Mouse (Mus musculus) adrenal gland, postnatal 4 days (tissue): ENCODE measurements around the gene Ephb1. TPM values are rescaled to one million over a fixed set of nuclear protein-coding genes. Genes with fewer than 3 reads are reported as not detected.

Experiments
- DNase-seq, 2 experiments: peaks; one replicate each; pipeline ENCODE4 v3.0.0; 2021 to 2022; ENCODE audit warnings: low spot score in 2 of 2, mixed read lengths in 2 of 2
- total RNA-seq, 2 experiments: library from RNA; stranded (reverse); gene quantifications; 2 replicates each; pipeline ENCODE4 v1.2.3; 2021

The Ephb1 gene
- total RNA-seq, 2 experiments from 2014 or later = 4.5 to 5.7 TPM

DNA sequence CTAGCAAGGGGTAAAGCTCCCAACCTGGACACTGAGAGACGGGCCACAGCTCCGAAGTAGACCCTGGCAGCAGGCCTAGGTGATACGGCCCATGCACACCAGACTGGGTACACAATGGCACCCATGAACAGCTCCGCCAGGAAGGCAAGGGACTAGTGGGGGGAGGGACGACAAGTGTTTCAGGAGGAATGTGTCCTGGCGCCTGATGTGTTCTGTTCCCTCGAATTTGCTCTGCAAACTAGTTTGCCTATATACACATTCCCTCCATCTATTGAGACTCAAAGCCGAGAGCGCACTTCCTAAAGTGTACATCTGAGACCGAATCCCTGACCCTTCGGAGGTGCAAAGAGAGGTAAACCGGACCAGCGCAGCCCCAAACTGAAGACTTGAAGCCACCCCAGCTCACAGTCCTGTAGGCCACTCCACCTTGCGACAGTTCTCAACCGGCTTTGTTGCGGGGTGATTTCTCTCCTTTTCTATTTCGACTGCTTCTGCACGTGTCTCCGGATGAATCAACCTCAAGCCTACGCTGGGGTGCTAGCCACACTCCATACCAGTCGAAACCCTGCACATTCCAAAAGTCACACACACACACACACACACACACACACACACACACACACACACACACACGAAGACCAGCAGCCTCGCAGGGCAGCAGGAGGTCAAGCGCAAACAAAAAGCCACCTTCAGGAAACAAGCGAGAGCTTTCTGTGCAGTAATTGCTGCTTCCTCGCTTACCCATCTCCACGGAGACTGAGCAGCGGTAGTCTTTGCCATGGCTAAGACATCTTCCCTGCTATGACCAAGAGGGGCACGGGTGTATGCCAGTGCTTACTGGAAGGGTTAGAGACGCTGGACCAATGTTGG, 2.1 kb downstream of the Ephb1 start:
- DNase-seq = no peak

DNA sequence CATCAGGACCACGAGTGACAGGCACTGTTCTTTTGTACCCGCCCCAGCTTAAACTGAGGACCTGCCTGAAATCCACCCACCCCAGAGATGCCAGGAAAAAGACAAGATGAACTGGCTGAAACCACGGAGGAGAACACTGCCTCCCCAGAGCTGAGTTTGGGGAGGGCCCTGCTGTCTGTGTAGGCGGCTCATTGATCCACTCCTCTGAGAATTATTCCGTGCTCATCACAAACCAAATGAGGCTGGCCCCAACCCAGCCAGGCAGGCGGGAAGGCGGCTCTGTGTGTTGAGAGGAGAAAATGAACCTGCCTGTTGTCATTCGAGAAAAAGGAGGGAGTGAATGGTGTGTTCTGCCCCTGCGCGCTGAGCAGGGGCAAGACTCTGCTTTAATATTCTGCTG, 2.8 kb downstream of the Ephb1 start:
- no peak for DNase-seq

DNA sequence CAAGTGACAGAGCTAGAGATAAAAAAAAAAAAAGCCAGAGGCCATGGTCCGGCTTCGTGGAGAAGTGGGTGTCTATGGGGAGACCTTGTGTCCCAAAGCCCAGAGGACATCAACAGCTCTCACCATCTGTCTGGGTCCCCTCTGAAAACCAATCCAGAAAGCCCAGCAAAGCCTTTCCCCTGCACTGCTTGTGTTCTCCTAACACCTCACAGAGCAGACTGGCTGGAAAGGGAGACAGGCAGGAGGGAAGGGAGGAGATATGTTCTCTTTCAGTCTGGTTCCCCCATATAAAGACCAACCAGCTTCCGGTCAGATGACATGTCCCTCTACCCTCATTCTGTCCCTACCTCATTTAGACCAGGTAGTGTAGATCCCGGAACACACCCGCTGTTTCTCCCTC, 3.3 kb downstream of the Ephb1 start:
- DNase-seq = no peak

DNA sequence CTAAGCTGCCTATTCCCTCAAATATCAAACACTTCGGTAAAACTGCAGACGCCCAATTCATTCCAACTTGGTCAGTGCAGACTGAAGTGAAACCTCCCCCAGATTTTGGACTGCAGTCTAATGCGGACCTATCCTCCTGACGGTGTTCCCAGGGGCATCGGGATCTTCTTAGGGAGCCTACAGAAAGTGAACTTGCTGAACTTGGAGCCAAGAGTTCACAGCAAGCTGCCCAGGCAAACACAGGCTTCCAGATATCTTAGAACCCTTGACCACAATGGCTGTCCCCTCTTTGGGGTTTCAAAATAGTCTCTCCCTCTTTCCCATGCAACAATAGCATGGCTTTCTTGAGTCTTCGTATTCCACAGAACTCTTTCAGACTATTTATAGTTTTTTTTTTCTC, 3.8 kb downstream of the Ephb1 start:
- no peak for DNase-seq

DNA sequence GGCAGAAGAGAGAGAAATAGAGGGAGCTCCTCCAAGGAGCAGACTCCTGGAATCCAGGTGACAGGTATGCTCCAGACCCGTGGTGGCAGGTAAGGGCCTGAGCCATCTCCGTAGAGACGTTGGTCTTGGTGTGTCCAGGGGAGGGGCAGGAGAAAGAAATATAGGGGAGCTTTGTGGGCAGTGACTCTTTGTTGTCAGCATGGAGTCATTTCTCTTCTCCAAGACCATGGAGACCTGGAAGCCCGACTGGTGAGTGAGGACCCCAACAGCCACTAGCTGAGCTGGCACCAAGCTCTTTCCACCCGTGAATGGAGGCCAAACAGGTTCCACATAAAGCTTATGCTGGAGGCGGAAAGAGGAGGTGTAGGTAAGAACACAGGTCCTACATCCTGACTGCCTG, 4.4 kb downstream of the Ephb1 start:
- DNase-seq = no peak

- DNase-seq = no peak
Measured at GRCm38 (mm10) chr9:102346801-102347200, 7.7 kb downstream of the Ephb1 start.

GRCm38 (mm10) chr9:102345474-102345873, 9.0 kb downstream of the Ephb1 start:
- DNase-seq = no peak

- no peak for DNase-seq
Measured at GRCm38 (mm10) chr9:102345047-102345446, 9.4 kb downstream of the Ephb1 start.

GRCm38 (mm10) chr9:102344086-102344930, 10.2 kb downstream of the Ephb1 start:
- DNase-seq = no peak

GRCm38 (mm10) chr9:102343061-102343460, 11.4 kb downstream of the Ephb1 start:
- no peak for DNase-seq

- no peak for DNase-seq
Measured at GRCm38 (mm10) chr9:102342026-102342425, 12.5 kb downstream of the Ephb1 start.

GRCm38 (mm10) chr9:102340768-102341167, 13.7 kb downstream of the Ephb1 start:
- DNase-seq = no peak

- DNase-seq = no peak
Measured at GRCm38 (mm10) chr9:102335571-102336282, 18.8 kb downstream of the Ephb1 start.

GRCm38 (mm10) chr9:102330266-102331060, 24.0 kb downstream of the Ephb1 start:
- DNase-seq = no peak

GRCm38 (mm10) chr9:102327625-102328150, 26.8 kb downstream of the Ephb1 start:
- no peak for DNase-seq

DNA sequence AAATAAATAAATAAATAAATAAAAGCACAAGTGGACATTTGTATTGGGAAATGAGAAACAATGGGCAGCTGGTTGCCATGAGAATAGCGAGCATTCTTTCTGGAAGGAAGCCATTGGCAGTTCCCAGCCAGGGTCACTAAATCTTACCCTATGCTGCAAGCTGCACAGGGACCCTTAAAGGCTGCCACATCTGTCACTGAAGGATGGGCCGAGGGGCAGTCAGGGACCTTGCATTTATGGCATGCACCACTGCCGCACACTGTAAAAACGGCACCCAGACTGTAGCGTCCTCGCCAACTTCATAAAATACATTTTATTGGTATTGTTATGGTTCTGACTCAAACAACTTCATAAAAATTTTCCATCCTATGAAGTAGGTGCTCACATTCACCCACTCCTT, 39.1 kb downstream of the Ephb1 start:
- DNase-seq = no peak

GRCm38 (mm10) chr9:102314795-102315194, 39.7 kb downstream of the Ephb1 start:
- no peak for DNase-seq

- no peak for DNase-seq
Measured at GRCm38 (mm10) chr9:102310431-102310830, 44.1 kb downstream of the Ephb1 start.

GRCm38 (mm10) chr9:102309278-102309677, 45.2 kb downstream of the Ephb1 start:
- no peak for DNase-seq

GRCm38 (mm10) chr9:102307656-102308055, 46.8 kb downstream of the Ephb1 start:
- DNase-seq = no peak
